In genomic region chr8:104557226-104557625, GRCm38 (mm10) we compare ENCODE assay signal across 21 mouse cellular contexts. TPM values are rescaled to one million over a fixed set of nuclear protein-coding genes. Genes with fewer than 3 reads are reported as not detected.
"Had no signal": no experiment of that assay in that cellular context is flagged by ENCODE, and none has a peak within 500 bp of the region (broad histone marks: within the 10 kb centered on the region; RNA-seq: fewer than 3 reads in every experiment).

No protein-coding gene starts in this region.

- DNase-seq: kidney, adult 2 months; layer of hippocampus, adult 9-11 months; lung, embryonic 14.5 days; thymus, postnatal 25 days had no signal

- H3K4me1 ChIP-seq: limb, embryonic 13.5 days; midbrain, embryonic 10.5 days; midbrain, embryonic 13.5 days; neural tube, embryonic 13.5 days had no signal

- H3K27ac ChIP-seq: kidney, postnatal 0 days; layer of hippocampus, adult 2 months; limb, embryonic 10.5 days; limb, embryonic 13.5 days; macrophage; midbrain, embryonic 10.5 days; midbrain, embryonic 13.5 days; neural tube, embryonic 13.5 days; stomach, postnatal 0 days had no signal

- H3K9me3 ChIP-seq: limb, embryonic 10.5 days; limb, embryonic 13.5 days; megakaryocyte, embryonic 14.5 days; midbrain, embryonic 10.5 days; midbrain, embryonic 13.5 days; neural tube, embryonic 13.5 days had no signal

- H3K27me3 ChIP-seq: limb, embryonic 13.5 days; midbrain, embryonic 13.5 days; neural tube, embryonic 13.5 days had no signal

- ATAC-seq: intestine, postnatal 0 days; lung, postnatal 0 days; midbrain, embryonic 13.5 days; midbrain, embryonic 16.5 days had no signal

- H3K9ac ChIP-seq: limb, embryonic 13.5 days; lung, embryonic 14.5 days; midbrain, embryonic 13.5 days; neural tube, embryonic 13.5 days had no signal

- H3K4me3 ChIP-seq: layer of hippocampus, adult 2 months; limb, embryonic 10.5 days; limb, embryonic 13.5 days; megakaryocyte, embryonic 14.5 days; midbrain, embryonic 10.5 days; midbrain, embryonic 13.5 days; myocyte; neural tube, embryonic 13.5 days had no signal

- H3K4me2 ChIP-seq: limb, embryonic 13.5 days; lung, embryonic 14.5 days; midbrain, embryonic 13.5 days; neural tube, embryonic 13.5 days had no signal

- H3K36me3 ChIP-seq: limb, embryonic 10.5 days; limb, embryonic 13.5 days; midbrain, embryonic 10.5 days; midbrain, embryonic 13.5 days; neural tube, embryonic 13.5 days had no signal

RNA-seq across cellular contexts. Expression of gene Terb1, which starts 47.5 kb away (rescaled TPM):
- total RNA-seq: liver, adult 2 months; monocyte, adult 5-6 weeks had no signal
- polyA plus RNA-seq: kidney, adult 2 months; liver, adult 2 months; macrophage; myocyte; small intestine, adult 2 months had no signal
